Comparison of ENCODE assay signal across 32 mouse cellular contexts in the genomic region with DNA sequence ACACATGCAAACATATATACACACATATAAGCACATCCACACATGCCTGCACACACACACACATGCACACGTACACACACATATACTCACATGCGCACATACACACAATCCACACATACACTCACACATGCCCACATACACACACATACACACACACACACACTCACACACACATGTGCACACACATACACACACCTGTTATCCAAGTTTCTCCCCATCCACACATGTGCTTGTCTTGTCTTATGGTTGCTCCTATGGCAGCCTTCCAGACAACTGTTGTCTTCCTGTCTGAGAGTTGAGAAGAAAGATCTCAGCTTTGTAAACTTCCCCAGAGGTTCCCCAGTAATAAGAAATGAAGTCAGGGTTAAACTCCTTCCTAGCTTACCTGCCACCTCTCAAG.
"Had no signal": no experiment of that assay in that cellular context is flagged by ENCODE, and none has a peak within 500 bp of the region (broad histone marks: within the 10 kb centered on the region; RNA-seq: fewer than 3 reads in every experiment).

No protein-coding gene starts in this region.

- H3K27me3 ChIP-seq: hindbrain, embryonic 12.5 days; hindbrain, embryonic 15.5 days; intestine, embryonic 15.5 days had no signal

- H3K4me2 ChIP-seq: heart, embryonic 11.5 days; heart, embryonic 12.5 days; heart, embryonic 13.5 days; heart, embryonic 15.5 days; hindbrain, embryonic 12.5 days; hindbrain, embryonic 13.5 days; hindbrain, embryonic 14.5 days; hindbrain, embryonic 15.5 days; intestine, embryonic 15.5 days; kidney, embryonic 15.5 days had no signal

- DNase-seq: heart, postnatal 10 days; heart, postnatal 14 days; heart, postnatal 36 days; heart, postnatal 4 days; kidney, adult 11 months; kidney, adult 18-20 months; kidney, adult 2 months; kidney, adult 8-10 months; kidney, adult 9 months; kidney, postnatal 10 days; kidney, postnatal 14 days; kidney, postnatal 25 days; kidney, postnatal 36 days; kidney, postnatal 4 days; layer of hippocampus, adult 9-11 months; layer of hippocampus, postnatal 36 days had no signal

- H3K9me3 ChIP-seq: heart, embryonic 10.5 days; heart, embryonic 12.5 days; heart, embryonic 13.5 days; heart, embryonic 15.5 days; hindbrain, embryonic 10.5 days; hindbrain, embryonic 12.5 days; hindbrain, embryonic 13.5 days; hindbrain, embryonic 15.5 days; intestine, embryonic 15.5 days; kidney, embryonic 15.5 days had no signal

- H3K27ac ChIP-seq: heart, embryonic 10.5 days; heart, embryonic 13.5 days; heart, embryonic 15.5 days; hindbrain, embryonic 10.5 days; hindbrain, embryonic 12.5 days; hindbrain, embryonic 13.5 days; hindbrain, embryonic 14.5 days; hindbrain, embryonic 15.5 days; hindbrain, postnatal 0 days; intestine, embryonic 15.5 days; kidney, embryonic 15.5 days; kidney, postnatal 0 days; layer of hippocampus, adult 2 months; left cerebral cortex, adult 2 months had no signal

- H3K4me1 ChIP-seq: hindbrain, embryonic 13.5 days; hindbrain, embryonic 15.5 days had no signal

- H3K4me3 ChIP-seq: heart, embryonic 10.5 days; heart, embryonic 12.5 days; heart, embryonic 13.5 days; heart, embryonic 15.5 days; hindbrain, embryonic 10.5 days; hindbrain, embryonic 12.5 days; hindbrain, embryonic 13.5 days; hindbrain, embryonic 15.5 days; intestine, embryonic 15.5 days; kidney, embryonic 15.5 days; layer of hippocampus, adult 2 months; left cerebral cortex, adult 2 months had no signal

- H3K36me3 ChIP-seq: heart, embryonic 10.5 days; heart, embryonic 12.5 days; heart, embryonic 13.5 days; heart, embryonic 15.5 days; hindbrain, embryonic 10.5 days; hindbrain, embryonic 12.5 days; hindbrain, embryonic 13.5 days; hindbrain, embryonic 15.5 days; intestine, embryonic 15.5 days; kidney, embryonic 15.5 days had no signal
